Mouse (Mus musculus): ENCODE measurements around the gene Ptprn2.

- TF ChIP-seq POLR2A (IDR thresholded peaks at IDR 0.05; ENCODE audit: borderline replicate concordance, insufficient read depth, low read length) (no peak), CTCF (IDR thresholded peaks at IDR 0.05; ENCODE audit: borderline replicate concordance, insufficient read depth, low read depth, low read length) (no peak)
These were observed 674.2 kb downstream of the Ptprn2 start for GRCm38 (mm10) chr12:117159669-117160210.
